Mouse (Mus musculus) c-Kit-positive CD71-positive TER-119-negative erythroid progenitor cells, embryonic 14.5 days (primary cell): ENCODE data around the gene Ociad2.
"Not testable (repeated sequence)": the region's sequence is repeated elsewhere in the genome, so short reads cannot be mapped to it uniquely, and the experiment has no call there.

Experiments used
- DNase-seq: peaks from one replicate; pipeline ENCODE4 v3.0.0-alpha.2; 2013; ENCODE audit warnings: low read depth

The Ociad2 gene

DNA sequence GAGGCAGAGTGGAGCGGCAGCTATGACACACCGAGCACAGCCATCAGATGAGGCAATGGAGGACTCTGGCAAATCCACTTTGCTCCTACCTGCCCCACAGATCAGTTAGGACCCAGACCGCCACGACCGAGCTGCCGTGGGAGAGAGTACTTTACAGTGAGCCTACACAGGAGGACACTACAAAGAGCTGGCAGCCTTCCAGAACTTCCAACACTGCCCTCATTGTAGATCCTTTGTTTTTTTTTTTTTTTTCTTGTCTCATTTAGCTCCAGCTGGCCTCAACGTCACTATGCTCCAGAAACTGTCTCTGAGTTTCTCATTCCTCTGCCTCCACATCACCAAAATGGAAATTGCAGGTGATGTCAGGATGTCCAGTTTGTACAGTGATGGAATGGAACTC, 12.7 kb upstream of the Ociad2 start:
- DNase-seq = no peak

DNA sequence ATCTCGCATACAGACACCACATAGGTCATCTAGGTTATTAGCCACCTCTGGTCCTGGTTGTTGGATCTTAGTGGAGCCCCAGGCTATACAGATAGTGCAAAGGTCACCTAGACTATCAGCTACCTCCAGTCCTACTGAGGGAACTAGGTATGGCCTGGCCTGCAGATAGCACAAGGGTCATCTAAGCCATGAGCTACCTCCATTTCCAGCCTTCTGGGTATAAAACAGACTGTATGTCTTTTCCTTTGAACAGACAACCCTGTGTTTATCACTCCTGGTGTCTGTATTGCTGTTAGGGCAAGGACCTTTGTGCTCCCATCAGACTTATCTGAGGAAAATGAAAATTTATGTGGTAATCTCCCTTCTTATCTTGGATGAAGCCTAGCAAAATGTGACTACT, 11.0 kb upstream of the Ociad2 start:
- DNase-seq = no peak

DNA sequence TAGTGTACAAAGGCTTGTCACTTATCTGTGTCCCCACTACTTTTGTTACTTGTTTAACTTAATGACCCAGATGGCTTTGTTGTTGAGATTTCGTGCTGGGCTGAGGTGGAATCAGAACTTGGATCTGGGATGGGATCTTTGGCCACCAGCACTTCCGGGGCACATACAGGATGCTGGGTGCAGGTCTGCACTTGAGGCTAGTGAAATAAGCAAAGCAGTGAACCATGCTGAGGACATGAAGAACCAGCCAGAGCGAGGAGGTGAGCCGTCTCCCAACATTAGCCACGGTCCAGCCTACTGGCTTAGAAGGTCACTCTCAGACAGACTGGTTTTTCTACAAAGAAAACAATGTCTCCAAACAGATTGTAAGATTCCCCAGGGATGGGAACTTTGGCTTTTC, 8.7 kb upstream of the Ociad2 start:
- DNase-seq = no peak

DNA sequence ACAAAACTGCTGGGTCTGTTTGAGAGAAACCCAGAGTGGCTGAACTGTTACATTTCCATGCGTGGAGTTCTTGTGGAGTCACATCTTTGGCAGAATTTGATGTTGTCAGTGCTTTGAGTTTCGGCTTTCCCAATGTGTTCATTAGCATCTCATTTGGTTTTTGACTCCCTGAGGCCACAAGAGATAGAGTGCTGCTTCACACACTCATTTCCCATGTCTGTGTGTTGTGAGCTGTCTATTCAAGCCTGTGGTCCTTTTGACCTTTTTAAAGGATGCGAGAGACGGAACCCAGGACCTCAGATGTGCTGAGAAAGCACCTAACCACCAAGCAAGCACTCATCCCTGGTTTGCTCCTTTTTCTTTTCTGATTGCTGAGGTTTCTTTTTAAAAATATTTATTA, 4.4 kb upstream of the Ociad2 start:
- DNase-seq = no peak

DNA sequence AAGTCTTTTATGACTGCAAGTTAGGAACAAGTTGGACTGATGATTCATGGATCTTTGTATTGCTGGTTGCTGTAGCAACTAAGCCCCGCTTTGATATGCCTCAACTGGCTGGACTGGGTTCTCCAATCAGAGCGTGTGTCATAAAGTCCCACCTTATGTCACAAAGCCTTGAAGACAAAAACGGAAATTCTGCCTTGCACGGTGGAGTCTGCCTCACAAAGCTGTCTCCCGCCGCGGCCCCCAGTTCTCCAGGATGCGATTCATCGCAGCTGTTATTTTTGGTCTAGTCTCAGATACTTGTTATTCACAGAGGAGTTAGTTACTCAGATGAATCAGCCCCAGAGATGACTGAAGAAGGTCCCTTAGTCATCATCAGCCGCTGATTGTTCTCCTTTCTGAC, 3.5 kb upstream of the Ociad2 start:
- no peak for DNase-seq

DNA sequence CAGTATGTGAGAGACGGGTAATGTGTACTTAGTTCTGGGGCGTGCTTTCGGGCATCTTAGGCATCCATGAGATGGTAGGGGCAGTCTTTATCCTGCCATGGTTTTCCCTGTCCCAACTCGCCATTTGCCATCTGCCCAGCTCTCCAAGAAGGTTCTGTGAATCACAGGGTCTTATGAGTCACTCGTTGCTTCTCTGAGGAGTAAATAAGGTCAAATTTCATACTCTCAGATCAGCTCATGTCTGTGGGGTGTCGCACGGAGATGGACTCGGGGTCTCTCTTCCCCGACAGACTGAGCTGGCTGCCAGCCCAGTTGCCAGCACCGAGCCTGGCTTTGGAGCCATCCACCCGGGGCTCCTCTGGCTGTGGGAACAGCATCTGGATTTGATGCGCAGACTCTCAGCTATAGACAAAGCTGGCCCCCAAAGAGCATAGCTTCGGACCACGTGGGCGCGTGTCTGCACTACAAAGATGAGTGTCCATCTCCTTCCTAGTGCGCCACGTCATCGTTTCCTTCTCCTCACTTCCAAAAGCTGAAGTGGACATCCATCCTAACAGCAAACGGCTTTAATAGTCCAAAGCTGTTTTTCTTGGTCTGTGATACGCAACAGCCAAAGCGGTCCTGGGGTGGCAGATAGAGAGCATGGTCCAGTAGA, 2.0 kb upstream of the Ociad2 start:
- no peak for DNase-seq

DNA sequence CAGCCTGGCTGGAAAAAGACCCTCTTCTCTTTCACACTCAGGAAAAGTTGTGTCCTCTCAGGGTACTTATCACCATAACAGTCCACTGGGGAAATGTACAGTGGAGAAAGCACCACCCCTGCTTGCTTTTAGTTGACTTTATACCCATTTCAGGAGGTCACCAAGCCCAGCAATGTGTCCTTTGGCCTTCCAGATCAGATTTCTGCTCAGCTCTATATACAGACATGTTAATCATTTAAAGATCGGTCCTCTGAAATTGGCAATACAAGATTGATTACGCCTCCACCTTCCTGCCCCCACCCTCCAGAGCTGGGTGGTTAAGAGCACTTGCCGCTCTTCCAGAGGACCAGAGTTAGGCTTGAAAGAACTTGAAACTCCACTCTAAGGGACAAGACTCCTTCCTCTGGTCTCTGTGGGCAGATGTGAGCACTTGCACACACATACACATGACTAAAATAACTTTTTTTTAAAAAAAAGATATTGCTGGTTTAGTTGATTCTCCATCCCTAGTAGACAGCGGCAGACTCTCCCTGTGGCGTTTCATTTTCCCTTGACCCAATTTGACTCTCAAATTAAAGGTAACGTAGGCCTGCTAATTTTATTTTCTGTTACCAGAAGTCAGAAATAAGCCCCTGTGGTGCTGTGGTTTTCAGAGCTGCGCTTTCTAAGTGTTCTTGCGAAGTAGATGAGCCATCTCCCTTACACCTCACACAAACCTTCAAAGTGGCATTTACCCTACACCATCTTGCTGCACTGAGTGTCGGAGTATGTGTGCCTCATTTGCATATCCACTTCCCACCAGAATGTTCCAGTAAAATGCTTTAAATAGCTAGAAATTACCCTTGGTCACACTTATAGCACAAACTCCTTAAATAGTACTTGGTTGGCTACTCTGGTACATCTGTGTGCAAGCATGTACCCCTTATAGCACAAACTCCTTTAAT, 777 bp downstream of the Ociad2 start:
- DNase-seq = no peak

DNA sequence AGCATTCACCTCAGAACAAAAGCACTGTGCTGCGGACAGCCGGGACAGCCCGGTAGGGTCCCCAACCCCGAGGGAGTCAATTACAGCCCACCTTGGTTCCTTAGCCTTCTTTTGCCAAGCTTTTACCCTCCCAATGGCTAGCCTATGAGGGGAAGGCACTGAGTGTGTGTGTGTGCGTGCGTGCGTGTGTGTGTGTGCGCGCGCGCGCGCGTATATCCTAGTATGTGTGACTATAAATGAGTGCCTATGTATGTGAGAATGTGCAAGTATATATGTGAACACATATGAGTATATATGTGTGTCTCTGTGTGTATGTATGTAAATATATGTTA, 2.0 kb downstream of the Ociad2 start:
- no peak for DNase-seq

DNA sequence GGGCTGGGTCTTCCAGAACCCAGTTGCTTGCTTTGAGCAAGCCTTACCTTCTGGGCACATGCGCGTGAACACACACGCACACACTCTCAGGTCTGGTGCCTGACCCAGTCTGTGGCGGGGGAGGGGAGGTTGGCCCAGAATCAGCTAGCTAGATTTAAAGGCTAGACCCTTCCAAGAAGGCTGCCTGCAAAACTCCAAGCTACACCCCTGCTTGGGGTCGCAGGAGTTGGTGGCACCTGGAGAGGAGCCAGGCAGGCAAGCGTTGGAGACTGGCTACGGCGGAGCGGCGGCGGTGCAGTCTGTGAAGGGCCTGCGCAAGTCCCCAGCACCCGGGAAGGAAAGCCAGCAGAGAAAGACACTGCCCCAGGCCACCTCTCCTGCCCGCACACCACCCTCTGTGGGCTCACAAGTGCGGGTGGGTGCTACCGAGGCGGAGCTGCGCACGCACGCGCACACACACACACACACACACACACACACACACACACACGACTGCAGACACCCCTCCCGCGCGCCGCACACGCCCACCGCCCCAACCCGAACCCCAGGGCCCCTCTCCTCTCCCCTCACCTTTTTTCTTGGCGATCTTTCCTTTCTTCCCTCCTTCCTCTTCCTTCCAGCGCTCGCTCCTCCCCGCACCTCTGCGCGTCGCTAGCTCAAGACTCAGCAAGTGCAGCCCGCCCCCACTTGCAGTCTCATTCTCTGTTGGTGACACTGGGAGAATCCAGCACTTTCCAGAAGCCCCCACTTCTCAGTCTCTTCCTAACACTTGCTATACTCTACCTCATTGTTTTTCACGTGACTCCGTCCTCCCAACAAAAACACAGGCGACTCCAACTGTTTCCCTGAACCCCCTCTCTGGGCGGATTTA, 2.6 kb downstream of the Ociad2 start:
- no peak for DNase-seq

DNA sequence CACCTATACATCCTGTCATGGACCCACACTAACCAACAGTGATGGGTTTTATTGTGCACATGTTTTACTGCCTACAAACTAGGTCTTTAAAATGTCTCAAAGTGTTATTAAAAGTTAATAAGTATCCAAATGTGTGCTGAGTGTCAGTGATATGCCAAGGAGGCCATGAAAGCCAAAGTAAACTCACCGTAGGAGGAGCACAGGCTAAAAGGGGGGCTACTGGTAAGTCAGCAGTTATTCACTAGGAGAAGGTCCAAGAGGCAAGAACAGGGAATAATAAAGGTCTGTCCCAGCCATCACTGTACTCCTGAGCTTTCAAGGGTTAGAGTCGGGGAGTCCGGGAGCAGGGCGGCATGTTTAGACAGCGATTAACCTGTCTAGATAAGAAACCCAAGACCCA, 4.4 kb downstream of the Ociad2 start:
- DNase-seq = no peak

DNA sequence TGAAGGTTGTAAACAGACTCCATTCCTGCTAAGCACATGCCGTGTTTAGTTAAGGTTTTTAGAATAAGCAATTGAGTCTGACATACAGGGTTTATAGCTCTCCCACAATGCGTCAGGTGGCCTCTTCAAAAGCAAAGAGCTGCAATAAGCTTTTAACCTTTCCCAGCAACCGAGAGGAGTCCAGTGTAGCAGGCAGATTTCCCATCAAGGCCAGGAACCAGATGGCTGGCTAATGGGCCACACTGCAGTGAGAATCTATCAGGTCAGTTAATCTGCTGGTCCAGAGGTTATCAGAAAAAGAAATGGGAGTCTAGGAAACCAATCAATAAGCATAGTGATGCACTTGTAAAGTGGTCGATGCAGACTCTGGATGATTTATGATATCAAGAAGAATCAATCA, 9.8 kb downstream of the Ociad2 start:
- no peak for DNase-seq

DNA sequence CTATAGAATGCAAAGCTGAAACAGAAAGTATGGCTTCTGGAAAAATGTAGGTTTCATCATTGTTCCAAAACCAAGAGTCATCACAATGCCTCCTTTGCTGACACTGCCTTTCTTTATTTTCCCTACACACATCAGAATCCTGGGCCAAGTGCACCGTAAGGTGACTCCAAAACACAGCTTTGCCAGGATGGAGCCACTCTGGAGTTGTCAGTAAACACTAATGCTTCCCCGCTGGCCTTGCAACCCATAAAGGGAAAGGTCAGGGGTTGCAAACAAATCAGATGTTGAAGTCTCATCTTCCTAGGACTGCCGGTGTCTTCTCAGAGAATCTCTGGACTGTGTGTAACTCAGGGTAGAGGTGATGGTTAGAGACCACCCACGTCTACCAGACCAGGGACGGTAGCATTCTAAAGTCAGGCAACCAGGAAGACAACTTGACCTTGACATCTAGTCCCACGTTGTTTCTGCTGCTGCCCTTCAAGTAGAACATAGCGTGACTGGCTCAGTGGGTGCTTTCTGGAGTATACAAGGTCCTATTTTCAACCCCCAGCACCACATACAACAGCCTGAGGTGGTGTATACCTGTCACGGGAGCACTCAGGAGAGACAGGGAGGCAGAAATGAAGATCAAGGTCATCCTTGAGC, 16.2 kb downstream of the Ociad2 start:
- DNase-seq = no peak

DNA sequence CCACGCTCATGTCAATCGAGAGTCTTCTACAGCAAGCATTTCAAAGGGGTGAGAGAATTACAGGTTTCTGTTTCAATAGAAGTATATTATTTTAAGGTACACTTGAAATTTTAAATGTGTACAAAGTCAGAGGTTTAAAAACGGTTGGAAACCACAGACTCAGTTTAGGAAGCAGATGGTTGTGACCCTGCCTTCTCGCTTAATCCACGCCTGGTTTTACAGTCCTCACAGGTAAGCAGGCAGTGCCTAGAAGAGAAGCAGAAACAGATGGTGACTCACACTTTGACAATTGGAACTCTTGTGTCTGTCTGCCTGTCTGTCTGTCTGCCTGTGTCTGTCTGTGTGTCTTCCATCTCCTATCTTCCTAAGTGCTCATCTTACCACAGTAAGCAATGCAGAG, 17.2 kb downstream of the Ociad2 start:
- DNase-seq = no peak

DNA sequence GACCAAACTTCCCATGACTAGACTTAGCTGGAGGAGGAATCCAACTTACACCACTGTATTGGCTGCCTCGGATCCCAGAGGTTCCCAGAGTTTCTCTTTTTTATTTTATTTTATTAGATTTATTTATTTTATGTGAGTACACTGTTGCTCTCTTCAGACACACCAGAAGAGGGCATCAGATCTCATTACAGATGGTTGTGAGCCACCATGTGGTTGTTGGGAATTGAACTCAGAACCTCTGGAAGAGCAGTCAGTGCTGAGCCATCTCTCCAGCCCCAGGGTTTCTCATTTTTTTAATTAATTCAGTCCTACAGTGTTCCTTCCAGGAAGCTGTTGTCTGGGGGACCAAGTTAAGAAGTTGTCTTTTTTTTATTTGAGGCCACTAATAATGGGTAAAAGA, 18.1 kb downstream of the Ociad2 start:
- DNase-seq = not testable (repeated sequence)

DNA sequence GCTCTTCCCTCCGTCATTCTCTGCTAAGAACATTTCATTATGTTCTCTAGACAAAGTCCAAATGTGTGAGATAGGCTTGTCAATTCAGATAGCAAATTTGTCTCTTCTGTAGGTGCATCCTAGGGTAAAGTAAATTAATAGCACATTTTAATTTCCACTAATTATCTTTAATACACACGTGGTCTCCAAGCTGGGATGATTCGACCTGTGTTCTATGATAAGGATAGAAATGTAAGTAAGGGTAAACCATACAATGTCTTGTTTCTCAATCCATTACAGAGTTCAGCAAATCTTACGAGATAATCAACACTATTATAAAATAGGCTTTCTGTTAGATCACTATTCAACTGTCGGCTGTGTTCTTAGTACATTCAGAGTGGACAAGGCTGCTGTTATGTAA, 21.5 kb downstream of the Ociad2 start:
- no peak for DNase-seq

DNA sequence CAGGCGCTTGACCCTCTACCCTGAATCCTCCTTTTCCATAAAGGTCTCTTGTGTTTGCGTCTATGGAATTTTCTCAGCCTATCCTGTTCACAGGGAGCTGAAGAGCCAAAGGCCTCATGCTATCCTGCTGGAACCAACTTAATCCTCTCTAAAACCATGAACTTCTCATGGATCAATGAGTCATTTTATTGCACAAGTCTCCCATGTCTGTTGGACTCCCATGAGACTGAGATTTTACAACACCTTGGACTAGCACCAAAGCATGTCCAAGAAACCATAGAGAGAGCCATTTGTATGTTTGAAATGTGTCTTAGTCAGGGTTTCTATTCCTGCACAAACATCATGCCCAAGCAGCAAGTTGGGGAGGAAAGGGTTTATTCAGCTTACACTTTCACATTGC, 26.2 kb downstream of the Ociad2 start:
- DNase-seq = no peak

DNA sequence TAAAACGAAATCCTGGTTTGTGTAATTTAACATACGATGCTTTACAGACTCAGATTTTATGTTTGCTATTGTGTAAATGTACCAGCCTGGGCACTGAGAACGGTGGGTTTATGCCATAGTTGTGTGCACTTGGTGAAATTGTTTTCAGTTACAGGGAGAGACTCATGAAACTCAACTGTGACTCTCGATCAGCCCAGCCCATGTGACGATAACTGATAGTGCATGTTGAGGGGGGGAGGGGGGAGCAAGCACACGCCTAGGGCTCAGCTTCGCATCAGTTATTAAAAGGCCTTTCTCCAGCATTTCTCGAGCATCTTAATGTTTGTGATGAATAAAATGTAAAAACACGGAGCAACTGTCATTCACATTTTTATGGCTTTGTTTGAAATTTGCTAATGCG, 27.2 kb downstream of the Ociad2 start:
- no peak for DNase-seq

DNA sequence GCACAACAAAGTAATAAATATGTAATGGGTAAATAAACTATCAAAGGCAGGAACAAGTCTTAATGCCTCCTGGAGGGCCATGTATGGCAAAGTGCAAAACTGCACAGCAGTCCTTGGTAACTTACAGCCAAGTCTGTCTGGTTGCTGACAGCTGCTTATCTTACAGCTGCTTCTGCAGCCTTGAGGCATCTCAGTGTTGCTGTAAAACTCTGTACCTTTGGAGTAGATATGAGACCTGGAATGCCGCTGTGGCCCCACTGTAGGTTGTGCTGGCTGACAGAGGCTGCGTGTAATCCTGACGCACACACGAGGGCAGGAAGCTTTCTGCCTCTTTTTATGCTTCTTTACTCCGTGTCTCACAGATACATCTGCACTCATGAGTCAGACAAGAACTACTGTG, 29.4 kb downstream of the Ociad2 start:
- DNase-seq = peak; percentile 70

DNA sequence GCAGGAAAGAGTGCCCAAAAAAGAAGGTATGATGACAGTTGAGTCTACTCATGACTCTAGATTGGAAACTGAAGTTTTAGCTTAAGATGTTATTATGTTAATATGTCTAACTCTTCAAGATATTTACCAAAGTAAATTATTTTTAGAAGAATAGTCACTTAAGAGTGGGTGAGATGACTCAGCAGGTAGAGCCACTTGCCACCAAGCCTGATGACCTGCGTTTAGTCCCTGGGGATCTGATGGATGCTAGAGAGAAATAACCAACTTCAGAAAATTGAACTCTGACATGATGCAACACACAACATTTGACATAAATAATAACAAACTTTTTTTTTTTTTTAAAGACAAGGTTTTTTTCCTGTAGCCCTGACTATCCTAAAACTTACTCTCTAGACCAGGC, 30.4 kb downstream of the Ociad2 start:
- no peak for DNase-seq

DNA sequence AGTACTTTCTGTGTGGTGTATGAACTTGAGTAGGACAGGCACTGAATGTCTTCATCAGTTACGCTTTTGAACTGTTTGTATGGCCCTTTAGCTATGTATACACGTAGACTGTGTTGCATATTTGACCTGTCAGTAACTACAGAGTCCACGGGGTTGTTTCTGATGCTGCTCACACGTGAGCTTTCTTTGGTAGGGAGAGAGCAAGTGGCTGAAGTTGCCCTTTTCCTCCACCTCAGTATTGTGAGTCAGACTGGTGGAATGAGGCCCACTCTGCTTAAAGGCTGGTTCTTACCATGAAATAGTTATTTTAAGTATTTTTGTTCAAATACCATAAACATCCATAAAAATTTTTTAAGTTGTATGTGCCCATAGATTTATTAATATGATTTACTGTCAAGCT, 31.3 kb downstream of the Ociad2 start:
- no peak for DNase-seq

DNA sequence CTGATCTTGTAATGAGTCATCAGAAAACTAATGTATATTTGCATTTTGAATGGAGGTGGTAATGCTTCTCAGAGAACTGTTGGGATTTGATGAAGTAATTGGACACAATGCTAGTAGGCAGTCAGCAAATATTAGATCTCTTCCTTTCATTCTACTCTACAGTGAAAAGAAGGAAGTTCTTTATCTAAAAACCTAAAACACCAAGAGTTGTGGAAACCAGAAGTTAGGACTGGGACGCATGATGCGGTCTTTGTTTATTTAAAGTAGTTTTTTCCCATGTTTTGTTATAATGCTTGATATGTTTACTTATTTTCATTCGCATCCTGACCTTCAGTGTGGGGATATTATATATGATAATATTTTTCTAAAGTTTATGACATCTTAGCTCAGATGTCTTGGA, 33.5 kb downstream of the Ociad2 start:
- no peak for DNase-seq

DNA sequence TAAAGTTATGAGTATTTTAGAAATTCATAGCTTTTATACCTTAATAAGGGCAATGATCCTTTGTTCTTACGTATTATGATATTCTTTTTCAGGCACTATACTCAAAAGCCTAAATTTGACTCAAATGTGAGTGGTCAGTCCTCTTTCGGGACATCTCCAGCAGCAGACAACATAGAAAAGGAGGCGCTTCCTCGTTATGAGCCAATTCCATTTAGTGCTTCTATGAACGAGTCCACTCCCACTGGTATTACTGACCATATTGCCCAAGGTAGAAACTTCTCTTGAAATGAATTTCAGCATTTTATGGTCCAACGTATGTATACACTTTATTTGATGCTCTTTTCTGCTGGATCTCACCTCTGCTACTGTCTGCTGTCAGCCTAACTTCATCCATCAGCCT, 34.3 kb downstream of the Ociad2 start:
- DNase-seq = no peak
